Mouse (Mus musculus): ENCODE measurements around the gene Gle1. TPM values are rescaled to one million over a fixed set of nuclear protein-coding genes. Genes with fewer than 3 reads are reported as not detected.

Gene Gle1
- 16.1 and 26.0 TPM in 2 replicates for polyA plus RNA-seq (2012; rRNA removed)

GRCm38 (mm10) chr2:29934906-29935599 lies at the start of gene Gle1:
Gene Gle1, plus strand, starts transcription at chr2:29935426.

GRCm38 (mm10) chr2:29889066-29889944 lies 45.9 kb upstream of the Gle1 start, which contains the start of gene Odf2:
Gene Odf2, plus strand, starts transcription at chr2:29889221.

GRCm38 (mm10) chr2:29965250-29965843 lies 30.1 kb downstream of the Gle1 start, which contains the start of gene Sptan1:
Gene Sptan1, plus strand, starts transcription at chr2:29965560.

Other genes starting within 250 kb of the Gle1 start
- gene Gm13420, start 183.7 kb upstream of the Gle1 start, polyA plus RNA-seq (2012; rRNA removed): 0.25 and 0.34 TPM in 2 replicates
- gene Gm13547, start 176.1 kb upstream of the Gle1 start, polyA plus RNA-seq (2012; rRNA removed): not detected in 2 replicates
- gene Coq4, start 147.9 kb upstream of the Gle1 start, polyA plus RNA-seq (2012; rRNA removed): 84.9 and 109 TPM in 2 replicates
- 35.5 and 42.4 TPM in 2 replicates for gene Trub2, start 146.9 kb upstream of the Gle1 start, polyA plus RNA-seq (2012; rRNA removed)
- gene Slc27a4, start 132.8 kb upstream of the Gle1 start, polyA plus RNA-seq (2012; rRNA removed): 49.7 and 50.9 TPM in 2 replicates
- gene Urm1, start 115.4 kb upstream of the Gle1 start, polyA plus RNA-seq (2012; rRNA removed): 46.1 and 64.2 TPM in 2 replicates
- 49.5 and 50.9 TPM in 2 replicates for gene Cercam, start 66.3 kb upstream of the Gle1 start, polyA plus RNA-seq (2012; rRNA removed)
- gene Odf2, start 46.2 kb upstream of the Gle1 start, polyA plus RNA-seq (2012; rRNA removed): 37.0 and 37.3 TPM in 2 replicates
- 256 and 300 TPM in 2 replicates for gene Sptan1, start 30.1 kb downstream of the Gle1 start, polyA plus RNA-seq (2012; rRNA removed)
- gene Wdr34, start 113.5 kb downstream of the Gle1 start, polyA plus RNA-seq (2012; rRNA removed): 82.6 and 84.6 TPM in 2 replicates
- gene Set, start 122.0 kb downstream of the Gle1 start, polyA plus RNA-seq (2012; rRNA removed): 94.7 and 122 TPM in 2 replicates
- 12.3 and 17.6 TPM in 2 replicates for gene Pkn3, start 142.3 kb downstream of the Gle1 start, polyA plus RNA-seq (2012; rRNA removed)
- gene Zdhhc12, start 158.2 kb downstream of the Gle1 start, polyA plus RNA-seq (2012; rRNA removed): 122 and 132 TPM in 2 replicates
- 93.9 and 97.8 TPM in 2 replicates for gene Zer1, start 189.2 kb downstream of the Gle1 start, polyA plus RNA-seq (2012; rRNA removed)
- gene Tbc1d13, start 198.3 kb downstream of the Gle1 start, polyA plus RNA-seq (2012; rRNA removed): 70.8 and 76.2 TPM in 2 replicates
- 153 and 202 TPM in 2 replicates for gene Endog, start 236.1 kb downstream of the Gle1 start, polyA plus RNA-seq (2012; rRNA removed)
- 40.3 and 45.0 TPM in 2 replicates for gene Spout1, start 243.0 kb downstream of the Gle1 start, polyA plus RNA-seq (2012; rRNA removed)